27 mouse cellular contexts compared by ENCODE assay signal in the genomic region with DNA sequence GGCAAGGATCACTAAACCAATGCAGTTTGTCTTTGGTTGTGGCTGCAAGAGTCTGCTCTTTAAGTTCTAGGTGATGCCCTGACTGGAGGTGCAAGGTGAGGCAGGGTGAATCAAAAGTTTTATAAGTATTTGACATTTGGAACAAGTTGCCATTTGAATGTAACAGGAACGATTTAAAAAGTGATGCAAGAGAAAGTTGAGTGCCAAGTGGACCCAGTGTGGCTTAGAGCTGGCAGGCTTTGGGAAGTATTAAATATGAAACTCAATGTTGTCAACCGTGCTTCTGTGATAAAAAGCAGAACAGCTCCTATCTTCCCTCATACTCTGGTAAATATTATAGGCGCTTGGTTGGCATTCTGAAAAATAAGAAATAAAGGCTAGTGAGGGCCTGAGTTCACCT.
"Had no signal": no experiment of that assay in that cellular context is flagged by ENCODE, and none has a peak within 500 bp of the region (broad histone marks: within the 10 kb centered on the region; RNA-seq: fewer than 3 reads in every experiment).

No protein-coding gene starts in this region.

- H3K4me3 ChIP-seq: gastrocnemius, adult 2 months; heart, embryonic 10.5 days; heart, embryonic 12.5 days; hindbrain, embryonic 13.5 days; hindbrain, embryonic 15.5 days; kidney, embryonic 15.5 days; limb, embryonic 13.5 days; limb, embryonic 15.5 days; liver, embryonic 13.5 days; liver, embryonic 15.5 days had no signal

- H3K4me1 ChIP-seq: heart, embryonic 10.5 days; heart, embryonic 12.5 days; hindbrain, embryonic 13.5 days; hindbrain, embryonic 15.5 days; kidney, embryonic 15.5 days; limb, embryonic 15.5 days; liver, embryonic 13.5 days; liver, embryonic 15.5 days had no signal

- H3K36me3 ChIP-seq: heart, embryonic 10.5 days; heart, embryonic 12.5 days; hindbrain, embryonic 13.5 days; hindbrain, embryonic 15.5 days; kidney, embryonic 15.5 days; limb, embryonic 13.5 days; limb, embryonic 15.5 days; liver, embryonic 13.5 days; liver, embryonic 15.5 days had no signal

- H3K9me3 ChIP-seq: heart, embryonic 10.5 days; heart, embryonic 12.5 days; hindbrain, embryonic 13.5 days; hindbrain, embryonic 15.5 days; kidney, embryonic 15.5 days; limb, embryonic 13.5 days; limb, embryonic 15.5 days; liver, embryonic 13.5 days; liver, embryonic 15.5 days had no signal

- H3K4me2 ChIP-seq: heart, embryonic 12.5 days; hindbrain, embryonic 13.5 days; hindbrain, embryonic 15.5 days; kidney, embryonic 15.5 days; limb, embryonic 13.5 days; limb, embryonic 15.5 days; liver, embryonic 11.5 days; liver, embryonic 13.5 days; liver, embryonic 15.5 days had no signal

- DNase-seq: gastrocnemius, adult 2 months; gastrocnemius, postnatal 14 days; gastrocnemius, postnatal 36 days; heart, adult 18-20 months; heart, postnatal 10 days; heart, postnatal 36 days; kidney, adult 11 months; kidney, adult 8-10 months; kidney, postnatal 14 days; kidney, postnatal 36 days; layer of hippocampus, adult 9-11 months; layer of hippocampus, postnatal 36 days; left cerebral cortex, postnatal 4 days; liver, embryonic 13.5 days; lung, adult 18-20 months had no signal

- ATAC-seq: hindbrain, postnatal 0 days; intestine, embryonic 16.5 days had no signal

- H3K9ac ChIP-seq: heart, embryonic 12.5 days; hindbrain, embryonic 13.5 days; hindbrain, embryonic 15.5 days; kidney, embryonic 15.5 days; limb, embryonic 13.5 days; limb, embryonic 15.5 days; liver, embryonic 13.5 days; liver, embryonic 15.5 days had no signal

- H3K27me3 ChIP-seq: heart, embryonic 12.5 days; hindbrain, embryonic 13.5 days; hindbrain, embryonic 15.5 days; kidney, embryonic 15.5 days; limb, embryonic 13.5 days; limb, embryonic 15.5 days; liver, embryonic 13.5 days; liver, embryonic 15.5 days had no signal

- H3K27ac ChIP-seq: gastrocnemius, adult 2 months; heart, embryonic 10.5 days; hindbrain, embryonic 13.5 days; hindbrain, embryonic 15.5 days; hindbrain, postnatal 0 days; kidney, embryonic 15.5 days; kidney, postnatal 0 days; limb, embryonic 13.5 days; limb, embryonic 15.5 days; liver, embryonic 13.5 days; liver, embryonic 15.5 days had no signal
